Mouse (Mus musculus): ENCODE results near the gene Carnmt1.

DNA sequence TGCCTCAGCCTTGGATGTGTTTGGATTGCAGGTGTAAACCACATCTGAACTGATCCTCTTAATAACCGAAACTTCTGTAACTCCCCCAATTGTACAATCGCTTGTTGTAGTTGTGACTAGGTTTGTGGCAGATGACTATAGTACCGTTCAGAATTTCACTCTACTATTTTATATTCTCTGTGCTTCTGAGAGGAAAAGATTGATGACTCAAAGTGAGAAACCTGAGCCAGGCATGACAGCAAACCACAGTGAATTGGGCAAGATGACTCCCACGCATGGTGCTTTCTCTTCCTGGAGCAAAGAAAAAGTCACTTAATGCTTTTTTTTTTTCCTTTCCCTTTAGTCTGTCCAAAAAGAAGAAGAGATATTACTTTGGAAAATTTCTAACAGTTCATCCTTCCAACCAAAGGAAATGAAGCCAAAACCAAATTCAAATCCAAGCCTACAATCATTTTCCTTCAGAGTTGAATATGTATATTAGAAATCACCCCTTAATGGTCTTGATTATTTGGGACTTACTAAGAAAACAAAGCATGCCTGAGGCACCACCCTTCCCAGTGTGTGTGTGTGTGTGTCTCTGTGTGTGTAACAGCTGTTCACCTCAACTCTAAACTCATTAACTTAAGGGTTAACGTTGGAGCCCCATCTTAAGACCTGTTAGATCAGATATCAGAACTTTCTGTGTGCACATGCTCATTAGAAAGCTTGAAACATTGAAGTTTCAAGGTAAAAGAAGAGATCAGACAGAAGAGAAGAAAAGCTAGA is 76.2 kb downstream of the Carnmt1 start:
- TF ChIP-seq POLR2A (IDR thresholded peaks at IDR 0.05; ENCODE audit: borderline replicate concordance, extremely low read depth, low read depth, low read length) (no peak), CTCF (IDR thresholded peaks at IDR 0.05; ENCODE audit: insufficient read depth, low read length) (no peak)
